Mouse (Mus musculus) right cerebral cortex, postnatal 14 days (tissue): ENCODE data around the gene Vmn1r82.

Experiments used
- DNase-seq: peaks from one replicate; pipeline ENCODE4 v3.0.0; 2022

Vmn1r82 gene

GRCm38 (mm10) chr7:12300130-12300529 is at the start of gene Vmn1r82:
TSS of gene Vmn1r82 (plus strand) at chr7:12300430.
- DNase-seq, result no peak

GRCm38 (mm10) chr7:12268169-12268568 is 32.1 kb upstream of the Vmn1r82 start, which contains the start of gene Vmn1r81:
TSS of gene Vmn1r81 (minus strand) at chr7:12268269.
- no peak for DNase-seq

DNA sequence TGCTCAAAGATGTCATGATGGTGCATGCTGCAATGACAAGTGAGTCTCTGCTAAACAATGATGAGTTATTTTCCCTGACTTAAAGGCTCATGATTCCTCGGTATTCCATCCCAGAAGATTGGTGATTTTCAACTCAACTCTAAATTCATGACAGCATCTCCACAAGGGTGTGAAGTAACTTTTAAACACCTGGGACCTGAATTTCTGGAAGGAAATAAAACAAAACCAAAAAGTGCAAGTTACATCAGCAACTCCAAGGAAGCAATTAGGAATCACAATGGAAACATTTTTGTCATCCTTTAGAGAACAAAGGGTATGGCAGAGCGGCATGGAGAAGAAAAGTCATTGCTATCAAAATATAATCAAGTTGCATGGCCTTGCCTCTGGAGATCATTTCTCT is 29.2 kb downstream of the Vmn1r82 start, which contains the start of gene Vmn1r83:
TSS of gene Vmn1r83 (minus strand) at position 101 of the 400 bp plus-strand sequence.
- DNase-seq, result no peak
